Mouse (Mus musculus): Measurements from ENCODE around the gene Riox2.

DNA sequence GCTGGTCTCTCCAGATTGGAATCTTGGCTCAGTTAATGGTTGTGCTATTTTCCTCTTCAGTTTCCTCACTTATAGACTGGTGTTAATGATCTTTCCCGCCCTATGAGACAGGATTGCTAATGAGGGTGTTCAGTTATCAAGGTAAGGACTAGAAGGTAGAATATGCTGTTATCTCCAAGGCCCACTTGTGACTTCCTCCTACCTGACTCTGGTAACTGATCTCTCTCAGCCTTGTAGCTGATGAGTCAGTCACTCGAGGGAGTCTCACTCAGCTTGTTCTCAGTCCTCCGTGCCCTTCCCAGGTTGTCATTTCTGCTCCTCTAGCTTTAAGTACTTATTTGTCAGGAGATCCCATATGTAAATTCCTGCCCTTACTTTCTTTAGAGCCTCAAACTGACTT is 6.4 kb downstream of the Riox2 start:
- TF ChIP-seq CTCF (IDR thresholded peaks at IDR 0.05; ENCODE audit: low read depth), result no peak
- no peak for TF ChIP-seq EP300 (IDR thresholded peaks at IDR 0.05; ENCODE audit: low read depth)
